10 mouse cellular contexts compared by ENCODE assay signal in the genomic region with DNA sequence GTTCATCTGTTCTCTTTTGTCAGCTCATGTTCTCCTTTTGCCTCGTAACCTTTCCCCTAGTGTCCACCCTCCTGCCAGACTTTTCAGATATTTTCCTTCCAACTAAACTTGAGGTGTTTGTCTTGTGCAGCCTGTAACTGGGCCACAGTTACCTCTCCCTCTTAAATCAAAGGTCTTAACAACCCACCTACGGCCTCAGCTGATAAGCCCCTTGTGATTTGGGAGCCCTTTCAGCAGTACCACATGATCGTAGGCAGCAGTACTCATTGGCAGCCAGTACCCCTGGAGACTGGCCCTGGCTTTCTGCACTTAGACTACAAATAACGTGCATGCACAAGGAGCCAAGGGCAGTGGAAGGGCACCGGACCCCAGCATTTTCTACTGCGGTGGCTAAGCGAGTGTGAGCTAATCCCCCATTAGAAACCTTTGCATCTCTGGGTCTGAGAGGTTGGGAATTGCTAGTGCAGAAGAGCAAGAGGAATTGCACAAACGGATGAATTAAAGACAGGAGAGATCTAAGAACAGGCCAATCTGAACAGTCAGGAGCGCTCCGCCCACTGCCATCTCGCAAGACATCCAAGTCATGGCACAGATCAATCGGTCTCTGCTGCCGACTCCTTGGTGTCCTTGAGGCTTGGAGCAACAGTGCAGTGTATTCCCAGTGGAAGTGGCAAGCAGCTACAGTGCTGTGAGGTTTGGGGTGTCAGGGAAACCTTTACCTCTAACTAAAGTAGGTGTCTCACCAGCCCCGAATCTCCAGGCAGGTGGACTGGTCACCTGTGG. TPM values are rescaled to one million over a fixed set of nuclear protein-coding genes. Genes with fewer than 3 reads are reported as not detected.
A peak's percentile ranks its signal among the peaks of the same experiment; 100 is the strongest.
DNase-seq lines count a peak whose midpoint lies in the region; ATAC-seq and TF ChIP-seq lines count a peak whose summit lies in the region.
"Had no signal": no experiment of that assay in that cellular context is flagged by ENCODE, and none has a peak within 500 bp of the region (broad histone marks: within the 10 kb centered on the region; RNA-seq: fewer than 3 reads in every experiment).

No protein-coding gene starts in this region.

- H3K9me3 ChIP-seq in heart, embryonic 10.5 days: no peaks in the 10 kb centered on the region
- no peaks in the 10 kb centered on the region for H3K9me3 ChIP-seq in liver, embryonic 13.5 days (replicated peaks)
- H3K9me3 ChIP-seq in forebrain, embryonic 12.5 days: no peaks in the 10 kb centered on the region
- H3K9me3 ChIP-seq: forebrain, embryonic 10.5 days had no signal

- H3K4me1 ChIP-seq in heart, embryonic 10.5 days: peaks cover 34% of the 10 kb centered on the region
- H3K4me1 ChIP-seq in liver, embryonic 13.5 days (replicated peaks): peaks cover 32% of the 10 kb centered on the region
- peaks cover 12% of the 10 kb centered on the region for H3K4me1 ChIP-seq in forebrain, embryonic 12.5 days

- peak; percentile 69 for DNase-seq in adrenal gland, postnatal 14 days
- DNase-seq in adrenal gland, postnatal 4 days (ENCODE audit: low spot score in 2 of 2): no peak
- no peak for DNase-seq in layer of hippocampus, adult 2 months (ENCODE audit: low spot score in 2 of 2)
- no peak for DNase-seq in layer of hippocampus, postnatal 25 days (ENCODE audit: extremely low spot score in 1 of 2, low spot score in 1 of 2)
- DNase-seq in heart, embryonic 10.5 days (ENCODE audit: low spot score): no peak
- DNase-seq in liver, embryonic 13.5 days: no peak
- DNase-seq in cerebellum, adult 9-10 months: no peak
- DNase-seq: lung, postnatal 10 days had no signal

- H3K27ac ChIP-seq in layer of hippocampus, adult 2 months: peak overlapping the region; percentile 82
- peak overlapping the region; percentile 87 for H3K27ac ChIP-seq in heart, embryonic 10.5 days
- H3K27ac ChIP-seq in liver, embryonic 13.5 days: 0 out of 2 replicates have a peak overlapping the region, but pooled peaks have one; percentile 16
- H3K27ac ChIP-seq in forebrain, embryonic 12.5 days: no peak overlapping the region
- H3K27ac ChIP-seq: forebrain, embryonic 10.5 days had no signal

- TF ChIP-seq CTCF in layer of hippocampus, adult 2 months (conservative IDR thresholded peaks at IDR 0.05): no peak

- no peak for ATAC-seq in liver, embryonic 13.5 days (ENCODE audit: low read depth)
- ATAC-seq in forebrain, embryonic 12.5 days (ENCODE audit: low FRiP score): no peak

- no peak overlapping the region for H3K4me2 ChIP-seq in liver, embryonic 13.5 days
- H3K4me2 ChIP-seq in forebrain, embryonic 12.5 days: no peak overlapping the region

- H3K4me3 ChIP-seq in layer of hippocampus, adult 2 months: peak overlapping the region; percentile 26; the same call in 1 of the 2 replicates
- peak overlapping the region; percentile 10; the same call in 1 of the 2 replicates for H3K4me3 ChIP-seq in heart, embryonic 10.5 days
- H3K4me3 ChIP-seq in liver, embryonic 13.5 days (replicated peaks): no peak overlapping the region
- H3K4me3 ChIP-seq in forebrain, embryonic 12.5 days (replicated peaks): no peak overlapping the region
- H3K4me3 ChIP-seq: forebrain, embryonic 10.5 days had no signal

- no peaks in the 10 kb centered on the region for H3K27me3 ChIP-seq in heart, embryonic 10.5 days (ENCODE audit: insufficient read depth, poor library complexity, severe bottlenecking)
- no peaks in the 10 kb centered on the region for H3K27me3 ChIP-seq in liver, embryonic 13.5 days
- no peaks in the 10 kb centered on the region for H3K27me3 ChIP-seq in forebrain, embryonic 12.5 days

- 67% methylated on average over 14 of the region's 14 CpGs for WGBS in heart, embryonic 10.5 days
- 80% methylated on average over 14 of the region's 14 CpGs for WGBS in liver, embryonic 13.5 days (ENCODE audit: insufficient replicate concordance)
- WGBS in forebrain, embryonic 12.5 days: 91% methylated on average over 14 of the region's 14 CpGs

- H3K9ac ChIP-seq in liver, embryonic 13.5 days: no peak overlapping the region
- H3K9ac ChIP-seq in forebrain, embryonic 12.5 days: no peak overlapping the region

- H3K36me3 ChIP-seq in heart, embryonic 10.5 days: peaks cover 42% of the 10 kb centered on the region
- H3K36me3 ChIP-seq in liver, embryonic 13.5 days: peaks cover 34% of the 10 kb centered on the region
- H3K36me3 ChIP-seq in forebrain, embryonic 12.5 days (replicated peaks): peaks cover 12% of the 10 kb centered on the region

RNA-seq across cellular contexts. Expression of gene Eci1, which starts 3.0 kb away (rescaled TPM):
- 505 and 573 TPM in 2 replicates for total RNA-seq in adrenal gland, postnatal 14 days (2021)
- total RNA-seq in adrenal gland, postnatal 4 days (2021): 100 to 1,000 TPM; 165 to 199 TPM
- total RNA-seq in layer of hippocampus, adult 2 months (2021): 10 to 100 TPM; 30.7 to 35.5 TPM
- 10 to 100 TPM; 23.3 to 26.9 TPM for total RNA-seq in layer of hippocampus, postnatal 25 days (2021)
- polyA plus RNA-seq in heart, embryonic 10.5 days (2016; fragmentation: Nextera tagmentation; extraction: Ambion mirVana): 146 and 187 TPM in 2 replicates
- polyA plus RNA-seq in liver, embryonic 13.5 days (2015; fragmentation: Nextera tagmentation; extraction: Ambion mirVana): 94.4 and 95.3 TPM in 2 replicates
- 53.5 and 61.2 TPM in 2 replicates for polyA plus RNA-seq in forebrain, embryonic 12.5 days (2016; fragmentation: Nextera tagmentation; extraction: Ambion mirVana)

RNA-seq across cellular contexts. Expression of gene Dnase1l2, which starts 13.5 kb away (rescaled TPM):
- 1.8 and 2.5 TPM in 2 replicates for total RNA-seq in adrenal gland, postnatal 14 days (2021)
- total RNA-seq in adrenal gland, postnatal 4 days (2021): 1 to 10 TPM; 3.1 to 3.4 TPM
- 10 to 100 TPM in 1 of 2 experiments, 1 to 10 TPM in 1; 5.4 to 10.7 TPM for total RNA-seq in layer of hippocampus, adult 2 months (2021)
- 1 to 10 TPM; 6.0 to 7.8 TPM for total RNA-seq in layer of hippocampus, postnatal 25 days (2021)
- polyA plus RNA-seq in heart, embryonic 10.5 days (2016; fragmentation: Nextera tagmentation; extraction: Ambion mirVana): 1.6 and 2.3 TPM in 2 replicates
- 0.33 and 0.68 TPM in 2 replicates for polyA plus RNA-seq in liver, embryonic 13.5 days (2015; fragmentation: Nextera tagmentation; extraction: Ambion mirVana)
- polyA plus RNA-seq in forebrain, embryonic 12.5 days (2016; fragmentation: Nextera tagmentation; extraction: Ambion mirVana): 4.9 and 5.1 TPM in 2 replicates

RNA-seq across cellular contexts. Expression of gene Rnps1, which starts 15.0 kb away (rescaled TPM):
- total RNA-seq in adrenal gland, postnatal 14 days (2021): 78.8 and 84.9 TPM in 2 replicates
- total RNA-seq in adrenal gland, postnatal 4 days (2021): 100 to 1,000 TPM; 122 to 133 TPM
- total RNA-seq in layer of hippocampus, adult 2 months (2021): 100 to 1,000 TPM; 127 to 134 TPM
- 100 to 1,000 TPM; 117 to 120 TPM for total RNA-seq in layer of hippocampus, postnatal 25 days (2021)
- polyA plus RNA-seq in heart, embryonic 10.5 days (2016; fragmentation: Nextera tagmentation; extraction: Ambion mirVana): 311 and 345 TPM in 2 replicates
- polyA plus RNA-seq in liver, embryonic 13.5 days (2015; fragmentation: Nextera tagmentation; extraction: Ambion mirVana): 151 and 173 TPM in 2 replicates
- polyA plus RNA-seq in forebrain, embryonic 12.5 days (2016; fragmentation: Nextera tagmentation; extraction: Ambion mirVana): 391 and 404 TPM in 2 replicates

RNA-seq across cellular contexts. Expression of gene E4f1, which starts 40.7 kb away (rescaled TPM):
- total RNA-seq in adrenal gland, postnatal 14 days (2021): 16.2 and 19.4 TPM in 2 replicates
- 10 to 100 TPM; 31.8 to 35.1 TPM for total RNA-seq in adrenal gland, postnatal 4 days (2021)
- total RNA-seq in layer of hippocampus, adult 2 months (2021): 10 to 100 TPM; 34.0 to 39.4 TPM
- total RNA-seq in layer of hippocampus, postnatal 25 days (2021): 10 to 100 TPM; 25.4 to 36.0 TPM
- 27.1 and 30.3 TPM in 2 replicates for polyA plus RNA-seq in heart, embryonic 10.5 days (2016; fragmentation: Nextera tagmentation; extraction: Ambion mirVana)
- polyA plus RNA-seq in liver, embryonic 13.5 days (2015; fragmentation: Nextera tagmentation; extraction: Ambion mirVana): 11.7 and 13.0 TPM in 2 replicates
- polyA plus RNA-seq in forebrain, embryonic 12.5 days (2016; fragmentation: Nextera tagmentation; extraction: Ambion mirVana): 34.1 and 37.1 TPM in 2 replicates

RNA-seq across cellular contexts. Expression of gene Pgp, which starts 40.8 kb away (rescaled TPM):
- 55.8 and 59.0 TPM in 2 replicates for total RNA-seq in adrenal gland, postnatal 14 days (2021)
- total RNA-seq in adrenal gland, postnatal 4 days (2021): 10 to 100 TPM; 44.6 to 46.4 TPM
- 10 to 100 TPM; 58.2 to 62.7 TPM for total RNA-seq in layer of hippocampus, adult 2 months (2021)
- 10 to 100 TPM; 61.5 to 74.6 TPM for total RNA-seq in layer of hippocampus, postnatal 25 days (2021)
- polyA plus RNA-seq in heart, embryonic 10.5 days (2016; fragmentation: Nextera tagmentation; extraction: Ambion mirVana): 86.3 and 91.2 TPM in 2 replicates
- 84.0 and 86.7 TPM in 2 replicates for polyA plus RNA-seq in liver, embryonic 13.5 days (2015; fragmentation: Nextera tagmentation; extraction: Ambion mirVana)
- 59.3 and 60.3 TPM in 2 replicates for polyA plus RNA-seq in forebrain, embryonic 12.5 days (2016; fragmentation: Nextera tagmentation; extraction: Ambion mirVana)

Comparison
In these comparisons a context has a peak if more than half of its experiments do, and no peak if none do; other contexts are left out.
1. H3K4me3 ChIP-seq: peak in layer of hippocampus, adult 2 months (single experiment) and heart, embryonic 10.5 days (single experiment); none in liver, embryonic 13.5 days (single experiment) and forebrain, embryonic 12.5 days (single experiment).
2. RNA of gene Eci1, which starts 3.0 kb away (total RNA-seq): 505 to 573 TPM in adrenal gland, postnatal 14 days and 165 to 199 TPM in adrenal gland, postnatal 4 days; 30.7 to 35.5 TPM in layer of hippocampus, adult 2 months and 23.3 to 26.9 TPM in layer of hippocampus, postnatal 25 days; every median in the first group is over 4 times any median in the second.